In the genomic region with DNA sequence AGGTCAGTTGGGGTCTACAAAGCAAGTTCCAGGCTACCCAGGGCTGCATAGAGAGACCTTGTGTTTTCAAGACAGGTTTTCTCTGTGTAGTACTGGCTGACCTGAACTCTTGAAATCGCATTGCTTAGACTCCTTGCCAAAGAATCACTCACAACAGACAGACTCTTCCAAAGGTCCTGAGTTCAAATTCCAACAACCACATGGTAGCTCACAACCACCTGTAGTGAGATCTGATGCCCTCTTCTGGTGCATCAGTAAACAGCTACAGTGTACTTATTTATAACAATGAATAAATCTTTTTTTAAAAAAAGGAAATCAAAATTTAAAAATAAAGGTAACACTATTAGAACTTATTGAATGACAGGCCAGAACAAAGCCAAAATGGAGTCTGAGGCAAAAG, we compare ENCODE assay signal across 1 mouse cellular context.
TF ChIP-seq lines count a peak whose summit lies in the region.

No protein-coding gene starts in this region.

TF ChIP-seq in CH12.LX, 34 proteins besides CTCF, POLR2A, EP300 and RAD21:
- no peak for TF ChIP-seq USF1 (IDR thresholded peaks at IDR 0.05; ENCODE audit: low read depth, low read length)
- no peak for TF ChIP-seq SIN3A (IDR thresholded peaks at IDR 0.05; ENCODE audit: low read length)
